Mouse (Mus musculus) lung, postnatal 10 days (tissue): ENCODE measurements around the gene Bmp6.
A peak's percentile ranks its signal among the peaks of the same experiment; 100 is the strongest.

ENCODE experiments used
- DNase-seq: peaks from one replicate; pipeline ENCODE4 v3.0.0; 2021

The Bmp6 gene

GRCm38 (mm10) chr13:38520299-38520698 lies 175.4 kb downstream of the Bmp6 start:
- no peak for DNase-seq

- DNase-seq, result no peak
Observed at GRCm38 (mm10) chr13:38522056-38522654, 177.2 kb downstream of the Bmp6 start.

GRCm38 (mm10) chr13:38523231-38523630 lies 178.3 kb downstream of the Bmp6 start:
- no peak for DNase-seq

- DNase-seq, result no peak
Observed at GRCm38 (mm10) chr13:38525261-38525660, 180.4 kb downstream of the Bmp6 start.

- no peak for DNase-seq
Observed at GRCm38 (mm10) chr13:38526116-38526515, 181.2 kb downstream of the Bmp6 start.

GRCm38 (mm10) chr13:38527041-38527796 lies 182.3 kb downstream of the Bmp6 start:
- no peak for DNase-seq

- peak; percentile 91 for DNase-seq
Observed at GRCm38 (mm10) chr13:38527797-38528650, 183.1 kb downstream of the Bmp6 start.

- peak; percentile 59 for DNase-seq
Observed at GRCm38 (mm10) chr13:38528687-38529294, 183.9 kb downstream of the Bmp6 start, which contains the start of gene Txndc5. Gene Txndc5, minus strand, starts transcription at chr13:38528824.

- DNase-seq, result no peak
Observed at GRCm38 (mm10) chr13:38529576-38529975, 184.7 kb downstream of the Bmp6 start.

- DNase-seq, result no peak
Observed at GRCm38 (mm10) chr13:38531498-38531897, 186.6 kb downstream of the Bmp6 start.

- DNase-seq, result no peak
Observed at GRCm38 (mm10) chr13:38533461-38533860, 188.6 kb downstream of the Bmp6 start.

GRCm38 (mm10) chr13:38534016-38534415 lies 189.1 kb downstream of the Bmp6 start:
- no peak for DNase-seq

- DNase-seq, result no peak
Observed at GRCm38 (mm10) chr13:38534731-38535130, 189.8 kb downstream of the Bmp6 start.

GRCm38 (mm10) chr13:38537521-38537920 lies 192.6 kb downstream of the Bmp6 start:
- DNase-seq, result no peak

GRCm38 (mm10) chr13:38539192-38539900 lies 194.4 kb downstream of the Bmp6 start:
- DNase-seq, result no peak

GRCm38 (mm10) chr13:38543455-38544125 lies 198.7 kb downstream of the Bmp6 start:
- no peak for DNase-seq

GRCm38 (mm10) chr13:38544769-38545445 lies 200.0 kb downstream of the Bmp6 start:
- no peak for DNase-seq

- no peak for DNase-seq
Observed at GRCm38 (mm10) chr13:38545460-38545859, 200.6 kb downstream of the Bmp6 start.

- no peak for DNase-seq
Observed at GRCm38 (mm10) chr13:38546754-38547153, 201.8 kb downstream of the Bmp6 start.

GRCm38 (mm10) chr13:38547717-38548116 lies 202.8 kb downstream of the Bmp6 start:
- DNase-seq, result no peak

GRCm38 (mm10) chr13:38548681-38549080 lies 203.8 kb downstream of the Bmp6 start:
- DNase-seq, result no peak
